ENCODE assay signal across 8 mouse cellular contexts in the genomic region with DNA sequence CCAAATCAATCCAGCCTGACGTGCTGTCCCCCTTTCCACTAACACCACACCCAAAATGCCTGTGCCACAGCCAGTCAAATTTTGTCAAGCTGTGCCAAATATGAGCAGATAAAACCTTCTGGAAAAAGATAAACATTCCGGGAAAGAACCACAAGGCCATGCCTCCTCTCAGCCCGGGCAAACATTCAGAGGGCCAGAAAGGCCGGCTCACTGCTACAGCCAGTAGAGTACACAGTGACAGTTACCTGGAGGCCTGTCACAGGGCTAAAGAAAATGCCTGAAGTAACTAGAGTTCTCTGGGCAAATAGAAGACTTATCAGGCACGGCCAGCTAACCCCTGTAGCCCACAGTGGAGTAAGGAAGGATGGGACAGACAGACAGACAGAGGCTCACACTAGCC. TPM values are rescaled to one million over a fixed set of nuclear protein-coding genes. Genes with fewer than 3 reads are reported as not detected.
DNase-seq lines count a peak whose midpoint lies in the region; TF ChIP-seq lines count a peak whose summit lies in the region.

No protein-coding gene starts in this region.

- H3K27me3 ChIP-seq in cerebellum, adult 2 months (ENCODE audit: control insufficient read depth, insufficient read depth, low read length) = no peaks in the 10 kb centered on the region

- intact Hi-C loops in heart, postnatal 25 days (cut with DNase I) = loop anchor here (5.0 kb wide), 1 partner anchor 97 kb away; a partner anchor contains a TSS
- intact Hi-C loops in heart, postnatal 14 days (cut with DNase I) = loop anchor here (5.0 kb wide), 1 partner anchor 33 kb away; no protein-coding TSS in a partner anchor

- TF ChIP-seq POLR2A in cerebellum, adult 2 months (IDR thresholded peaks at IDR 0.05; ENCODE audit: borderline replicate concordance, insufficient read depth, low read length) = no peak

- TF ChIP-seq CTCF in cerebellum, adult 2 months (IDR thresholded peaks at IDR 0.05; ENCODE audit: borderline replicate concordance, insufficient read depth, low read depth, low read length) = no peak

- no peak overlapping the region for H3K27ac ChIP-seq in cerebellum, adult 2 months (ENCODE audit: insufficient read depth, low read length)

- 76% methylated on average over 5 of the region's 5 CpGs for WGBS in cerebellum, adult 2 months

- H3K4me3 ChIP-seq in cerebellum, adult 2 months (replicated peaks; ENCODE audit: insufficient read depth, low read depth, low read length) = no peak overlapping the region

- H3K4me1 ChIP-seq in cerebellum, adult 2 months (ENCODE audit: control insufficient read depth, insufficient read depth, low read length) = peaks cover 3% of the 10 kb centered on the region; the same call in 1 of the 2 replicates

- peak; percentile 96 for DNase-seq in heart, adult 11 months
- no peak for DNase-seq in heart, postnatal 25 days (ENCODE audit: low spot score)
- peak; percentile 71 to 73 for DNase-seq in adrenal gland, postnatal 36 days
- peak; percentile 43 to 60 for DNase-seq in heart, postnatal 14 days
- peak; percentile 67 for DNase-seq in lung, postnatal 36 days
- no peak for DNase-seq in retina, postnatal 1 day
- DNase-seq in cerebellum, adult 2 months = no peak
- DNase-seq in urinary bladder, postnatal 25 days (ENCODE audit: low spot score) = no peak

RNA-seq across cellular contexts. Expression of a gene that starts 3.2 kb away (rescaled TPM):
- total RNA-seq in heart, postnatal 25 days (2021) = 10 to 100 TPM; 58.2 to 70.4 TPM
- total RNA-seq in adrenal gland, postnatal 36 days (2021) = 10 to 100 TPM; 75.7 to 89.5 TPM
- total RNA-seq in heart, postnatal 14 days (2021) = 10 to 100 TPM; 65.7 to 70.3 TPM
- 3.2 and 3.5 TPM in 2 replicates for polyA plus RNA-seq in cerebellum, adult 2 months (2012; rRNA removed)

Comparison
In these comparisons a context has a peak if more than half of its experiments do, and no peak if none do; other contexts are left out.
1. DNase-seq: peak in heart, adult 11 months (single experiment), adrenal gland, postnatal 36 days (2 of 2), heart, postnatal 14 days (2 of 2) and lung, postnatal 36 days (single experiment); none in heart, postnatal 25 days (single experiment), retina, postnatal 1 day (single experiment), cerebellum, adult 2 months (0 of 2) and urinary bladder, postnatal 25 days (single experiment).